Mouse (Mus musculus) ES-E14 (cell line): ENCODE data around the gene Med8. TPM values are rescaled to one million over a fixed set of nuclear protein-coding genes. Genes with fewer than 3 reads are reported as not detected.

Source experiments
- DNase-seq: peaks from one replicate; pipeline ENCODE4 v3.0.0-alpha.2; 2013; ENCODE audit warnings: low read depth, low spot score
- H3K27ac ChIP-seq: 2 replicates; pipeline ENCODE4 v1.5.1; 2012; ENCODE audit warnings: low read depth, mild to moderate bottlenecking, low read length, moderate library complexity, mixed read lengths; ENCODE audit not compliant: poor library complexity, insufficient read depth, severe bottlenecking
- H3K36me3 ChIP-seq: 2 replicates; pipeline ENCODE4 v1.6.1; 2012; ENCODE audit warnings: mild to moderate bottlenecking, low read length, moderate library complexity, mixed read lengths; ENCODE audit not compliant: control insufficient read depth, poor library complexity, insufficient read depth, severe bottlenecking
- H3K4me1 ChIP-seq, 2 experiments: fragments of 150-350 bp in 1 of 2; sonication (generic) in 1 of 2; 2 replicates each; pipeline ENCODE4 v1.6.1; 2012; ENCODE audit warnings: low read length in 2 of 2, mild to moderate bottlenecking in 1 of 2, mixed read lengths in 1 of 2; ENCODE audit not compliant: control insufficient read depth in 2 of 2, insufficient read depth in 2 of 2, poor library complexity in 1 of 2
- H3K4me3 ChIP-seq, 2 experiments: fragments of 150-350 bp in 1 of 2; sonication (generic) in 1 of 2; 2 replicates each; pipeline ENCODE4 v1.5.1; 2012; ENCODE audit warnings: low read length in 2 of 2, low read depth in 1 of 2, mild to moderate bottlenecking in 1 of 2, mixed read lengths in 1 of 2; ENCODE audit not compliant: insufficient read depth in 1 of 2, poor library complexity in 1 of 2, severe bottlenecking in 1 of 2
- H3K9ac ChIP-seq: 2 replicates; pipeline ENCODE4 v1.6.1; 2012; ENCODE audit warnings: low read depth, mild to moderate bottlenecking, low read length, mixed read lengths; ENCODE audit not compliant: poor library complexity, insufficient read depth, severe bottlenecking
- H3K9me3 ChIP-seq: fragments of 150-350 bp; sonication (generic); 2 replicates; pipeline ENCODE4 v1.6.1; 2012; ENCODE audit warnings: low read depth, mild to moderate bottlenecking, low read length; ENCODE audit not compliant: control insufficient read depth, insufficient read depth
- CHD2 ChIP-seq: IDR thresholded peaks from 2 replicates; pipeline ENCODE4 v1.6.1; 2014; ENCODE audit warnings: mild to moderate bottlenecking, low read depth, low read length, inconsistent platforms
- HCFC1 ChIP-seq: IDR thresholded peaks from 2 replicates; pipeline ENCODE4 v1.6.1; 2012; ENCODE audit warnings: low read length, inconsistent platforms, borderline replicate concordance; ENCODE audit not compliant: insufficient read depth
- MAFK ChIP-seq: IDR thresholded peaks from 2 replicates; pipeline ENCODE4 v1.6.1; 2014; ENCODE audit warnings: mild to moderate bottlenecking, low read depth, low read length, inconsistent platforms; ENCODE audit not compliant: insufficient read depth
- ZC3H11A ChIP-seq: IDR thresholded peaks from 2 replicates; pipeline ENCODE4 v1.6.1; 2012; ENCODE audit warnings: low read depth, mild to moderate bottlenecking, inconsistent platforms, low read length, borderline replicate concordance
- ZNF384 ChIP-seq: IDR thresholded peaks from 2 replicates; pipeline ENCODE4 v1.6.1; 2012; ENCODE audit warnings: low read depth, low read length, inconsistent platforms
- in situ Hi-C, 2 experiments: fragments of 600-800 bp; cut with MboI; formaldehyde crosslinking; loops; one replicate each; pipeline ENCODE4 v1.15.1; 2025; ENCODE audit warnings: low sequenced_read_pairs in 2 of 2, inconsistent platforms in 1 of 2; ENCODE audit not compliant: unreplicated experiment in 2 of 2
- total RNA-seq: library from RNA; depleted of rRNA; stranded (reverse); fragments of 300-350 nt; gene quantifications from 2 replicates; pipeline ENCODE4 v1.2.3, GENCODE M21; 2012

Med8 gene
- total RNA-seq, 1 experiment: 74.1 TPM

DNA sequence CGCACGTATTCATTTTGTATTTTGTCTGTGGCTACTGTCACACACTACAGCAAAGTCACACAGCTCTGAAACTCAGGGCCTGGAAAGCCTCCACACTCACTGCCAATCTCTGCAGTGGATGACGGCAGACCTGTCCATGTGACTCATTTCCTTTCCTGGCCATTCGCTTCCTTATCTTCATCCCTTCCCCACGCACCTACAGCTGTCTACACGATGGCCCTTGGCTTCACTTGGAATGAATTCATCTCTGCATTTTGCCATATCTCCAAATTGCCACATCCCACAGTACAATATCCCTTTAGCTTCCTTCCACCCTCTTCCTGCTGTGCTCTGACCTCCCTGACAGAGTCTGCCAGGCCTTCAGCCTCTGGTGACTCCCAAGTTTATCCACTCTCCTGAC, 14.6 kb upstream of the Med8 start:
- no peaks in the 10 kb centered on the region; a peak in 1 of 4 replicates for H3K4me1 ChIP-seq
- TF ChIP-seq HCFC1 (no peak), CHD2 (no peak), ZC3H11A (no peak), ZNF384 (no peak), MAFK (no peak)
- in situ Hi-C loops: no loop called here
- no peak for DNase-seq
- no peaks in the 10 kb centered on the region for H3K9me3 ChIP-seq
- H3K9ac ChIP-seq: no peak overlapping the region
- H3K36me3 ChIP-seq: peaks cover 64% of the 10 kb centered on the region
- no peak overlapping the region for H3K27ac ChIP-seq
- H3K4me3 ChIP-seq: no peak overlapping the region

GRCm38 (mm10) chr4:118395289-118395688, 13.8 kb upstream of the Med8 start:
- no peak for TF ChIP-seq HCFC1
- TF ChIP-seq ZC3H11A: no peak
- TF ChIP-seq ZNF384: no peak
- TF ChIP-seq MAFK: no peak
- no peak for TF ChIP-seq CHD2
- no peak for DNase-seq
- H3K4me1 ChIP-seq: no peaks in the 10 kb centered on the region; a peak in 1 of 4 replicates
- in situ Hi-C loops: no loop called here
- H3K4me3 ChIP-seq: no peak overlapping the region
- H3K9me3 ChIP-seq: no peaks in the 10 kb centered on the region
- no peak overlapping the region for H3K9ac ChIP-seq
- peaks cover 57% of the 10 kb centered on the region for H3K36me3 ChIP-seq
- H3K27ac ChIP-seq: no peak overlapping the region

- TF ChIP-seq HCFC1 (no peak), CHD2 (no peak)
- no peak for DNase-seq
- Histone ChIP-seq H3K27ac (no peak overlapping the region), H3K36me3 (peaks cover 48% of the 10 kb centered on the region), H3K4me1 (no peaks in the 10 kb centered on the region), H3K9me3 (no peaks in the 10 kb centered on the region), H3K9ac (no peak overlapping the region), H3K4me3 (no peak overlapping the region)
- in situ Hi-C loops: no loop called here
Observed at GRCm38 (mm10) chr4:118396433-118396832, 12.7 kb upstream of the Med8 start.

DNA sequence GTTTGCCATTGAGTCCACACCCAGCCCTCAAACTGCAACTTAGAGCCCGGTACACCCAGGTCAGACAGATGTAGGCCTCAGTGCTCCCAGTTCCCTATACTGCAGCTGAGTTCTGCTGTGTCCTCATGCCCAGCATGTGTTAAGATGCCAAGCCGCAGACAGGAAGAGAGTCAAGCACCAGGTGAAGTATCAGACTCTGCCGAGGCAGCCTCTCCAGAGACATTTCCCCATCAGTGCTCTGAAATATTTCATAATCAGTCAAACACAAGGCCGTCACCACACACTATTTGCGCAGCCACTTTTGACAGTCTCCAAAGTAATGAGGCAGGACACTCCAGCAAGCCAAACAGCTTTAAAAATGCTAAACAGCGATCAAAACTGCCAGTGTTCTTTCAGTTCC, 10.7 kb upstream of the Med8 start:
- in situ Hi-C loops: no loop called here
- DNase-seq: no peak
- Histone ChIP-seq H3K36me3 (peaks cover 44% of the 10 kb centered on the region), H3K9me3 (no peaks in the 10 kb centered on the region), H3K9ac (no peak overlapping the region), H3K4me1 (no peaks in the 10 kb centered on the region), H3K4me3 (no peak overlapping the region), H3K27ac (no peak overlapping the region)
- TF ChIP-seq ZNF384 (no peak), MAFK (no peak), HCFC1 (no peak), CHD2 (no peak), ZC3H11A (no peak)

- DNase-seq: no peak
- no peak overlapping the region for H3K4me3 ChIP-seq
- TF ChIP-seq ZNF384 (no peak), MAFK (no peak), CHD2 (no peak), ZC3H11A (no peak), HCFC1 (no peak)
- no peak overlapping the region for H3K9ac ChIP-seq
- H3K36me3 ChIP-seq: peaks cover 38% of the 10 kb centered on the region
- no peaks in the 10 kb centered on the region for H3K4me1 ChIP-seq
- no peak overlapping the region for H3K27ac ChIP-seq
- in situ Hi-C loops: no loop called here
- no peaks in the 10 kb centered on the region for H3K9me3 ChIP-seq
Observed at GRCm38 (mm10) chr4:118401421-118401820, 7.7 kb upstream of the Med8 start.
